ENCODE assay signal across 13 mouse cellular contexts in the genomic region with DNA sequence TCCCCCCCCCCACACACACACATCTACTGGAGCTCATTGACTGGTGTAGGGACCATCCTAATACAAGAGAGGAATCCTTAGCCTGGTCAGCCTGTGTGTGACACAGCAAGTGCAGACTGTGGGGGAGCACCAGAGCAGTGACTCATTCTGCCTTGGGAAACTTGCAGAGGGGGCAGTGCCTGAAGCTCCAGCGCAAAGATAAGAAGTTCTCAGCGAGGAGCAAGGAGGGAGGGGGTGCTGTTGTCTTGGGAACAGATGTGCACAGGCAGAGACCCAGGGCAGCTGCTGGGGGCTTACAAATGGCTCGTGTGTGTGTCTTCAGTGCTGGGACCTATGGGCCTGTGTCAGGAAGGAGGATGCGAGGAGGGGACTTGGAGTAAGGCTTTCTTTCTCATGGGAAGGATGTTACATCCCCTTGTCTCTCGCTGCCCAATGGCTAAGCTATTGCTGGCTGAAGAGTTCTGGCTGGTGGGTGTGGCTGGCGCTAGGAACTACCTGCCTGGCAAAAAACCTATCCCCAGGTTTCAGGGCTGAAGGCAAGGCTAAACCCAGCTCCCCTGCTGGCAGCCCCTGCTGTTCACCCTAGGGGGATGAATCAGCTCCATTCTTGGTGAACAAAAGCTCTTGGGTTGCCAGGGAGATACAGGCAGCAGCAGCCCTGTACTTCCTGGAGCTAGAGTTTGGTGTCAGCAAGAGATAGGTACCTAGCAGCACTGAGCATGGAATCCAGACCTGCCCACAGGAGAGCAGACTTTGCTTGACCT.
DNase-seq lines count a peak whose midpoint lies in the region; ATAC-seq and TF ChIP-seq lines count a peak whose summit lies in the region.
"Had no signal": no experiment of that assay in that cellular context is flagged by ENCODE, and none has a peak within 500 bp of the region (broad histone marks: within the 10 kb centered on the region; RNA-seq: fewer than 3 reads in every experiment).

No protein-coding gene starts in this region.

- H3K36me3 ChIP-seq in midbrain, embryonic 15.5 days (replicated peaks) = no peaks in the 10 kb centered on the region
- H3K36me3 ChIP-seq: G1E; liver, embryonic 13.5 days had no signal

- no peak overlapping the region for H3K27ac ChIP-seq in midbrain, embryonic 15.5 days
- H3K27ac ChIP-seq: gastrocnemius, adult 2 months; liver, embryonic 13.5 days had no signal

- no peaks in the 10 kb centered on the region for H3K9me3 ChIP-seq in midbrain, embryonic 15.5 days
- H3K9me3 ChIP-seq: G1E; liver, embryonic 13.5 days had no signal

- intact Hi-C loops in heart, postnatal 14 days (cut with DNase I) = no loop called here

- peak; percentile 6 for DNase-seq in heart, postnatal 4 days
- DNase-seq in heart, postnatal 14 days = no peak
- peak; percentile 25 for DNase-seq in NIH3T3 (ENCODE audit: low read depth)
- peak; percentile 54 for DNase-seq in brain, embryonic 14.5 days (ENCODE audit: low read depth)
- no peak for DNase-seq in testis, postnatal 14 days (ENCODE audit: low spot score)
- no peak for DNase-seq in thymus, postnatal 4 days
- no peak for DNase-seq in lung, postnatal 36 days
- DNase-seq: cerebellum, adult 2 months; gastrocnemius, adult 2 months; kidney, adult 2 months; liver, embryonic 13.5 days had no signal

- no peak overlapping the region for H3K4me3 ChIP-seq in midbrain, embryonic 15.5 days
- H3K4me3 ChIP-seq: gastrocnemius, adult 2 months; liver, embryonic 13.5 days had no signal

- peaks cover 26% of the 10 kb centered on the region for H3K4me1 ChIP-seq in midbrain, embryonic 15.5 days
- H3K4me1 ChIP-seq: liver, embryonic 13.5 days had no signal

- TF ChIP-seq CTCF in brain, embryonic 14.5 days (IDR thresholded peaks at IDR 0.05; ENCODE audit: borderline replicate concordance, extremely low read depth, insufficient read depth, insufficient read length) = no peak

- WGBS in midbrain, embryonic 15.5 days = 14% methylated on average over 6 of the region's 6 CpGs

- no peak for TF ChIP-seq POLR2A in brain, embryonic 14.5 days (IDR thresholded peaks at IDR 0.05; ENCODE audit: borderline replicate concordance, extremely low read depth, insufficient read depth, insufficient read length, poor library complexity, severe bottlenecking)

- H3K27me3 ChIP-seq in midbrain, embryonic 15.5 days (replicated peaks) = no peaks in the 10 kb centered on the region

- H3K9ac ChIP-seq in midbrain, embryonic 15.5 days = no peak overlapping the region
- H3K9ac ChIP-seq: liver, embryonic 13.5 days had no signal

- no peak overlapping the region for H3K4me2 ChIP-seq in midbrain, embryonic 15.5 days
- H3K4me2 ChIP-seq: liver, embryonic 13.5 days had no signal

- ATAC-seq in midbrain, embryonic 15.5 days (replicated peaks) = peak; percentile 13; the same call in 1 of the 2 replicates

Comparison
In these comparisons a context has a peak if more than half of its experiments do, and no peak if none do; other contexts are left out.
1. DNase-seq: peak in heart, postnatal 4 days (single experiment), NIH3T3 (single experiment) and brain, embryonic 14.5 days (single experiment); none in heart, postnatal 14 days (0 of 2), testis, postnatal 14 days (single experiment), thymus, postnatal 4 days (single experiment) and lung, postnatal 36 days (single experiment).